Mouse (Mus musculus): Measurements from ENCODE around the gene 4921504E06Rik. TPM values are rescaled to one million over a fixed set of nuclear protein-coding genes. Genes with fewer than 3 reads are reported as not detected.
A peak's percentile ranks its signal among the peaks of the same experiment; 100 is the strongest.

Gene 4921504E06Rik
- polyA plus RNA-seq, 1 experiment from 2014 or later = 0.09 TPM

DNA sequence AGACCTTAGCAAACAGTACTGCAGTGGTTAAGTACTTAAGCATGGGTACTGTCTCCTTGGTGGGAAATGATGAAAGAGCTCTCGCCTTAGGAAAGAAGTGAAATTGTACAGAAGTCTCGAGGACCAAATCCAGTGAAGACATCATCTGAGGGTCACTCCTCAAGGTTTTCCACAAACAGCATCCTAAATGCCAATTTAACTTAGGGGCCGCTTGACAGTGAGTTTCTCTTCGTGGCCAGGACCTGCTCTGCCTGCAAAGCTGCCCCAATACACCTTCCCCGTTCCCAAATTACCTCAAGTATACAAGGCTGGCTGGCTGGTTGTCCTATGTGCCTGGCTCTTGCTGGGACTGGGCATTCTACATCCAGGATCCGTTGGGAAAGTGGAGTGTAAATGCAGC lies 137.6 kb downstream of the 4921504E06Rik start:
- no peak overlapping the region for H3K9ac ChIP-seq (ENCODE audit: low read length)
- 60% methylated on average over 6 of the region's 6 CpGs for WGBS
- H3K4me3 ChIP-seq (ENCODE audit: control insufficient read depth in 1 of 2, insufficient read depth in 1 of 2, low read depth in 1 of 2, low read length in 2 of 2) = no peak overlapping the region
- no peak for ATAC-seq (ENCODE audit: insufficient number of reproducible peaks, insufficient read depth, low FRiP score, low read depth)
- no peak overlapping the region for H3K4me2 ChIP-seq (ENCODE audit: low read length)
- H3K27me3 ChIP-seq (ENCODE audit: control insufficient read depth, insufficient read depth, low read length) = peaks cover 11% of the 10 kb centered on the region; the same call in 1 of the 2 replicates
- H3K36me3 ChIP-seq (ENCODE audit: control insufficient read depth, insufficient read depth, low read length) = no peaks in the 10 kb centered on the region
- H3K4me1 ChIP-seq (ENCODE audit: control insufficient read depth in 2 of 2, insufficient read depth in 2 of 2, low read length in 2 of 2) = no peaks in the 10 kb centered on the region
- H3K27ac ChIP-seq (replicated peaks in 1 of 2; ENCODE audit: control insufficient read depth in 1 of 2, insufficient read depth in 1 of 2, low read depth in 2 of 2, low read length in 2 of 2) = no peak overlapping the region
- no peaks in the 10 kb centered on the region for H3K9me3 ChIP-seq (ENCODE audit: control insufficient read depth, low read length)

DNA sequence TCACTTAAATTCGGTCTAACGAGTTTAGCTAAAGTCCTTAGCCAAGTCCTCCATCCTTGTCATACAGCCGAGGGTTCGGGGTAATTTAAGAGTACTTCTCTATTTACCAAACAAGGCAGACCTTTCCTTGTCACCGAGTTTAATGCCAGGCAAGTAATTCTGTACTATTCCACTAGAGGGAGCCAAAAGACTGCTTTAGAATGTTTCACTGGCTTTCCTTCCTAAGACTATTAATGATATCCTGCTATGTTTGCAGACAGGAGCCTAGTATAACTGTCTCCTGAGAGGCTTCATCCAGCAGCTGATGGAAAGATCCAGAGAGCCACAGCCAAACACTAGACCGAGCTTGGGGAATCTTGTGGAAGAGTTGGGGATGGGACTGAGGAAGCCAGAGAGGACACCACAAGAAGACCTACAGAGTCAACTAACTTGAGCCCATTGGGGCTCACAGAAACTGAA lies 138.6 kb downstream of the 4921504E06Rik start:
- WGBS = under 1% methylated on average over 6 of the region's 6 CpGs
- peak overlapping the region; percentile 67 for H3K4me2 ChIP-seq (ENCODE audit: low read length)
- no peaks in the 10 kb centered on the region for H3K4me1 ChIP-seq (ENCODE audit: control insufficient read depth in 2 of 2, insufficient read depth in 2 of 2, low read length in 2 of 2)
- H3K4me3 ChIP-seq (ENCODE audit: control insufficient read depth in 1 of 2, insufficient read depth in 1 of 2, low read depth in 1 of 2, low read length in 2 of 2) = peak overlapping the region in 1 of 2 experiments; percentile 29; a peak in 2 of 4 replicates
- no peaks in the 10 kb centered on the region for H3K36me3 ChIP-seq (ENCODE audit: control insufficient read depth, insufficient read depth, low read length)
- peak overlapping the region; percentile 36; the same call in 1 of the 2 replicates for H3K9ac ChIP-seq (ENCODE audit: low read length)
- no peaks in the 10 kb centered on the region for H3K9me3 ChIP-seq (ENCODE audit: control insufficient read depth, low read length)
- H3K27me3 ChIP-seq (ENCODE audit: control insufficient read depth, insufficient read depth, low read length) = peaks cover 11% of the 10 kb centered on the region; the same call in 1 of the 2 replicates
- no peak for ATAC-seq (ENCODE audit: insufficient number of reproducible peaks, insufficient read depth, low FRiP score, low read depth)
- H3K27ac ChIP-seq (replicated peaks in 1 of 2; ENCODE audit: control insufficient read depth in 1 of 2, insufficient read depth in 1 of 2, low read depth in 2 of 2, low read length in 2 of 2) = no peak overlapping the region

GRCm38 (mm10) chr2:19414222-19414965 lies 139.3 kb downstream of the 4921504E06Rik start:
- H3K36me3 ChIP-seq (ENCODE audit: control insufficient read depth, insufficient read depth, low read length) = no peaks in the 10 kb centered on the region
- peak overlapping the region; percentile 36; the same call in 1 of the 2 replicates for H3K9ac ChIP-seq (ENCODE audit: low read length)
- peak overlapping the region; percentile 14 to 29; a peak in 3 of 4 replicates for H3K4me3 ChIP-seq (ENCODE audit: control insufficient read depth in 1 of 2, insufficient read depth in 1 of 2, low read depth in 1 of 2, low read length in 2 of 2)
- ATAC-seq (ENCODE audit: insufficient number of reproducible peaks, insufficient read depth, low FRiP score, low read depth) = no peak
- WGBS = 19% methylated on average over 19 of the region's 19 CpGs
- peak overlapping the region; percentile 67 for H3K4me2 ChIP-seq (ENCODE audit: low read length)
- no peaks in the 10 kb centered on the region for H3K9me3 ChIP-seq (ENCODE audit: control insufficient read depth, low read length)
- H3K27ac ChIP-seq (replicated peaks in 1 of 2; ENCODE audit: control insufficient read depth in 1 of 2, insufficient read depth in 1 of 2, low read depth in 2 of 2, low read length in 2 of 2) = no peak overlapping the region
- peaks cover 11% of the 10 kb centered on the region; the same call in 1 of the 2 replicates for H3K27me3 ChIP-seq (ENCODE audit: control insufficient read depth, insufficient read depth, low read length)
- no peaks in the 10 kb centered on the region for H3K4me1 ChIP-seq (ENCODE audit: control insufficient read depth in 2 of 2, insufficient read depth in 2 of 2, low read length in 2 of 2)

Other genes with a start within 250 kb of the 4921504E06Rik start
- gene Msrb2, start 182.5 kb downstream of the 4921504E06Rik start, polyA plus RNA-seq (2014; fragmentation: Nextera tagmentation; extraction: Ambion mirVana) = 38.9 and 46.8 TPM in 2 replicates
- not detected in 2 replicates for gene Ptf1a, start 108.3 kb downstream of the 4921504E06Rik start, polyA plus RNA-seq (2014; fragmentation: Nextera tagmentation; extraction: Ambion mirVana)
- gene Otud1, start 103.8 kb upstream of the 4921504E06Rik start, polyA plus RNA-seq (2014; fragmentation: Nextera tagmentation; extraction: Ambion mirVana) = 15.0 and 16.4 TPM in 2 replicates